Mouse (Mus musculus) MEL (cell line): ENCODE measurements around the gene Rasip1. TPM values are rescaled to one million over a fixed set of nuclear protein-coding genes. Genes with fewer than 3 reads are reported as not detected.

Experiments
- DNase-seq: peaks from one replicate; pipeline ENCODE4 v3.0.0; 2011; ENCODE audit warnings: low read depth, low spot score
- H3K27ac ChIP-seq: 2 replicates; pipeline ENCODE4 v1.5.1; 2012; ENCODE audit warnings: low read depth, mild to moderate bottlenecking, control low read depth, low read length, moderate library complexity; ENCODE audit not compliant: control insufficient read depth
- H3K27me3 ChIP-seq, 2 experiments: fragments of 150-350 bp in 1 of 2; sonication (generic) in 1 of 2; 2 replicates each; pipeline ENCODE4 v1.6.1; 2012; ENCODE audit warnings: low read length in 2 of 2, mild to moderate bottlenecking in 2 of 2, improper control_type of control experiment in 1 of 2, moderate library complexity in 1 of 2; ENCODE audit not compliant: insufficient read depth in 2 of 2, control insufficient read depth in 1 of 2
- H3K36me3 ChIP-seq, 2 experiments: 2 replicates each; pipeline ENCODE4 v1.6.1; 2012 to 2014; ENCODE audit warnings: low read length in 2 of 2, improper control_type of control experiment in 1 of 2, inconsistent platforms in 1 of 2, mild to moderate bottlenecking in 1 of 2; ENCODE audit not compliant: insufficient read depth in 2 of 2, control insufficient read depth in 1 of 2
- H3K4me1 ChIP-seq, 2 experiments: fragments of 150-350 bp in 1 of 2; sonication (generic) in 1 of 2; 2 replicates each; pipeline ENCODE4 v1.6.1; 2012; ENCODE audit warnings: low read length in 2 of 2, improper control_type of control experiment in 1 of 2, mild to moderate bottlenecking in 1 of 2; ENCODE audit not compliant: insufficient read depth in 2 of 2, control insufficient read depth in 1 of 2
- H3K4me3 ChIP-seq, 2 experiments: fragments of 150-350 bp in 1 of 2; sonication (generic) in 1 of 2; 2 replicates each; pipeline ENCODE4 v1.5.1; 2012; ENCODE audit warnings: low read depth in 2 of 2, low read length in 2 of 2, mild to moderate bottlenecking in 2 of 2, moderate library complexity in 2 of 2, control low read depth in 1 of 2, improper control_type of control experiment in 1 of 2; ENCODE audit not compliant: control insufficient read depth in 1 of 2, insufficient read depth in 1 of 2
- H3K79me2 ChIP-seq: 2 replicates; pipeline ENCODE4 v1.6.1; 2012; ENCODE audit warnings: mild to moderate bottlenecking, low read length, moderate library complexity; ENCODE audit not compliant: control insufficient read depth, poor library complexity, insufficient read depth
- H3K9ac ChIP-seq: 2 replicates; pipeline ENCODE4 v1.6.1; 2012; ENCODE audit warnings: low read depth, mild to moderate bottlenecking, control low read depth, low read length, moderate library complexity; ENCODE audit not compliant: control insufficient read depth, poor library complexity, severe bottlenecking
- H3K9me3 ChIP-seq: fragments of 150-350 bp; sonication (generic); replicated peaks from 2 replicates; pipeline ENCODE4 v1.6.1; 2012; ENCODE audit warnings: mild to moderate bottlenecking, low read length, improper control_type of control experiment, moderate library complexity; ENCODE audit not compliant: insufficient read depth
- BHLHE40 ChIP-seq: IDR thresholded peaks from 2 replicates; pipeline ENCODE4 v1.6.1; 2012; ENCODE audit warnings: low read depth, mild to moderate bottlenecking, inconsistent platforms, low read length, improper control_type of control experiment, borderline replicate concordance
- CHD1 ChIP-seq: IDR thresholded peaks from 2 replicates; pipeline ENCODE4 v1.6.1; 2012; ENCODE audit warnings: low read depth, mild to moderate bottlenecking, inconsistent platforms, low read length, improper control_type of control experiment
- ELF1 ChIP-seq: IDR thresholded peaks from 2 replicates; pipeline ENCODE4 v1.6.1; 2014; ENCODE audit warnings: low read depth, mild to moderate bottlenecking, inconsistent platforms, low read length, improper control_type of control experiment, moderate library complexity
- EP300 ChIP-seq, 2 experiments: IDR thresholded peaks; 2 replicates each; pipeline ENCODE4 v1.6.1; 2011; ENCODE audit warnings: improper control_type of control experiment in 2 of 2, low read length in 2 of 2, low read depth in 1 of 2, mild to moderate bottlenecking in 1 of 2
- ETS1 ChIP-seq: IDR thresholded peaks from 2 replicates; pipeline ENCODE4 v1.6.1; 2012; ENCODE audit warnings: low read depth, mild to moderate bottlenecking, inconsistent platforms, low read length, improper control_type of control experiment, moderate library complexity
- GABPA ChIP-seq: IDR thresholded peaks from 2 replicates; pipeline ENCODE4 v1.6.1; 2012; ENCODE audit warnings: low read depth, mild to moderate bottlenecking, inconsistent platforms, low read length, improper control_type of control experiment, moderate library complexity
- GATA1 ChIP-seq: IDR thresholded peaks from 2 replicates; pipeline ENCODE4 v1.6.1; 2011; ENCODE audit warnings: low read depth, low read length, improper control_type of control experiment
- HCFC1 ChIP-seq: IDR thresholded peaks from 2 replicates; pipeline ENCODE4 v1.6.1; 2012; ENCODE audit warnings: low read depth, mild to moderate bottlenecking, inconsistent platforms, low read length, improper control_type of control experiment, moderate library complexity
- MAX ChIP-seq: IDR thresholded peaks from 2 replicates; pipeline ENCODE4 v1.6.1; 2011; ENCODE audit warnings: low read length, improper control_type of control experiment
- MYC ChIP-seq: IDR thresholded peaks from 2 replicates; pipeline ENCODE4 v1.6.1; 2011; ENCODE audit warnings: low read depth, mild to moderate bottlenecking, low read length, improper control_type of control experiment, moderate library complexity
- POLR2A ChIP-seq, 2 experiments: IDR thresholded peaks; 2 replicates each; pipeline ENCODE4 v1.6.1; 2011 to 2012; ENCODE audit warnings: low read length in 2 of 2, mild to moderate bottlenecking in 2 of 2, control low read depth in 1 of 2, improper control_type of control experiment in 1 of 2, low read depth in 1 of 2, moderate library complexity in 1 of 2; ENCODE audit not compliant: control insufficient read depth in 1 of 2, insufficient read depth in 1 of 2, poor library complexity in 1 of 2
- POLR2AphosphoS2 ChIP-seq: IDR thresholded peaks from 2 replicates; pipeline ENCODE4 v1.6.1; 2011; ENCODE audit warnings: low read length, improper control_type of control experiment
- POLR2AphosphoS5 ChIP-seq: IDR thresholded peaks from 2 replicates; pipeline ENCODE4 v1.6.1; 2012; ENCODE audit warnings: low read depth, borderline replicate concordance, mild to moderate bottlenecking, inconsistent platforms, low read length, moderate library complexity, mixed read lengths
- RCOR1 ChIP-seq: IDR thresholded peaks from 2 replicates; pipeline ENCODE4 v1.6.1; 2012; ENCODE audit warnings: low read depth, mild to moderate bottlenecking, inconsistent platforms, low read length, improper control_type of control experiment
- SMC3 ChIP-seq: IDR thresholded peaks from 2 replicates; pipeline ENCODE4 v1.6.1; 2011; ENCODE audit warnings: low read depth, low read length, improper control_type of control experiment
- TBP ChIP-seq: IDR thresholded peaks from 2 replicates; pipeline ENCODE4 v1.8.0; 2011; ENCODE audit warnings: low read depth, low read length, improper control_type of control experiment
- ZMIZ1 ChIP-seq: IDR thresholded peaks from 2 replicates; pipeline ENCODE4 v1.6.1; 2012; ENCODE audit warnings: low read depth, mild to moderate bottlenecking, inconsistent platforms, low read length, improper control_type of control experiment, moderate library complexity
- polyA plus RNA-seq, 2 experiments: library from polyadenylated mRNA; stranded (reverse) in 1 of 2; unstranded in 1 of 2; fragments of >175 nt in 1 of 2; fragments of >200 nt in 1 of 2; gene quantifications; 2 replicates each; pipeline versions ENCODE4 v1.2.1 to v1.2.4; 2012; ENCODE audit warnings: low replicate concordance in 2 of 2, low read depth in 1 of 2; ENCODE audit not compliant: insufficient read length in 2 of 2, insufficient read depth in 1 of 2, missing spikeins in 1 of 2
- total RNA-seq: library from RNA; depleted of rRNA; stranded (reverse); fragments of 300-350 nt; gene quantifications from 2 replicates; pipeline ENCODE4 v1.2.3, GENCODE M21; 2012

Rasip1 gene
- total and polyA plus RNA-seq, 3 experiments, result 0.65 to 1.1 TPM; not detected in 1

GRCm38 (mm10) chr7:45677627-45678295 lies 50.5 kb downstream of the Rasip1 start:
- Histone ChIP-seq H3K4me1 (peaks cover 13 to 20% of the 10 kb centered on the region in 2 experiments), H3K9ac (no peak overlapping the region), H3K9me3 (no peaks in the 10 kb centered on the region), H3K27me3 (peaks cover 0 to 1% of the 10 kb centered on the region in 2 experiments; a peak in 1 of 4 replicates), H3K27ac (no peak overlapping the region), H3K36me3 (peaks cover 0 to 17% of the 10 kb centered on the region in 2 experiments; a peak in 2 of 4 replicates), H3K79me2 (no peaks in the 10 kb centered on the region), H3K4me3 (no peak overlapping the region)
- TF ChIP-seq POLR2AphosphoS2, result no peak
- TF ChIP-seq EP300 (IDR thresholded peaks at IDR 0.05; ENCODE audit: low read depth in 1 of 2, low read length in 2 of 2), result no peak
- no peak for TF ChIP-seq HCFC1
- no peak for TF ChIP-seq BHLHE40
- no peak for TF ChIP-seq SMC3
- no peak for TF ChIP-seq POLR2AphosphoS5
- no peak for TF ChIP-seq GATA1
- no peak for TF ChIP-seq POLR2A (IDR thresholded peaks at IDR 0.05; ENCODE audit: control insufficient read depth in 1 of 2, insufficient read depth in 1 of 2, low read depth in 1 of 2, low read length in 2 of 2, poor library complexity in 1 of 2)
- TF ChIP-seq ETS1, result no peak
- no peak for TF ChIP-seq ZMIZ1
- no peak for TF ChIP-seq CHD1
- no peak for DNase-seq

GRCm38 (mm10) chr7:45678513-45678912 lies 51.2 kb downstream of the Rasip1 start:
- DNase-seq, result no peak
- Histone ChIP-seq H3K9ac (no peak overlapping the region), H3K27ac (no peak overlapping the region), H3K9me3 (no peaks in the 10 kb centered on the region), H3K36me3 (peaks cover 0 to 17% of the 10 kb centered on the region in 2 experiments; a peak in 2 of 4 replicates)
- no peak for TF ChIP-seq GABPA
- TF ChIP-seq TBP, result no peak
- no peak for TF ChIP-seq RCOR1
- TF ChIP-seq MYC, result no peak
- TF ChIP-seq MAX, result no peak
- no peak for TF ChIP-seq ELF1
- TF ChIP-seq, all 39 proteins: peak for 0
- Histone ChIP-seq H3K4me3 (no peak overlapping the region), H3K27me3 (peaks cover 0 to 1% of the 10 kb centered on the region in 2 experiments; a peak in 1 of 4 replicates), H3K4me1 (peaks cover 13 to 20% of the 10 kb centered on the region in 2 experiments), H3K79me2 (no peaks in the 10 kb centered on the region)
